Mouse (Mus musculus): ENCODE measurements at regions not wholly inside any gene's neighbourhood (a gene's known extent, or its start where the extent isn't known, plus 50 kb on each side); places are given as distances from the start of the nearest gene placed in this dataset.

DNA sequence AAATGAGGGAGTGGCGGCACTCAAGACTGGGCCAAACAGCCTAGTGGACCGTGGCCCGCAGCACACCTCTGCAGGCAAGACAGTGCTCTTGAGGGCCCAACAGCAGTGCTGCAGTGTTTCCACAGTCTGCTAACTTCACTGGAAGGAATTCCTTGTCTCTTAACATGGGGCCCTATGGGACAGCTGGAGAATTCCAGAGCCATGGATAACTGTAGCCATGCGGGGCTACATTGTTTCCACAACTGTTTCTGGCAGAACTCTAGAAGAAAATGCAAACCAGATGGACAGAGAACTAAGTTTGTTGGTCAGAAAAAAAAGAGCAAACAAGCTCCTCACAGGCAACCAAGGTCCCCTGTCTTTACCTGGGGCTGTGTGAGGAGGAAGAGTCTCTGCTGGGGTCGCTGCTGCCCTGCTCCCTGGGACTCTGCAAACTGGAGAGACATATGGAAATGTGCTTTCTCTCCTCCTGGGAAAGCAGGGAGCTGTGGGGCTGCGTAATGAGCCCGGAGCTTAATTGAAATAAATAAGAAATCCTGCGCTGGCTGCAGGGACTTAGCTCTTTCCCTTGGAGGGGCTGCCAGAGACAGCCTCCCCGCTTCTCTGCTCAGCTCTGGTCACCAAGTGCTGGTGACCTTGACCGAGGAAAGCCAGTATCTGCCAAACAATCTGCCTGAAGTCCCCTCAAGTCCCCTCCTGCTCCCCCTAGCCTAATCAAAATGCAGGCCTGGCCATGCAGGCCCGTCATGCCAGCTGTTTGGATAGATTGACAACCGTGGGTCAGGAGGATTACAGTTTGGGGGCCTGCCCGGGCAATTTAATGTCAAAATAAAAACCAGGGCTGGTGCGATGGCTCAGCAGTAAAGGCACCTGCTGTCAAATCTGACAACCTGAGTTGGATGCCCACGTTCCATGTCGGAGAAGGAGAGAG is 167.0 kb downstream of the Rybp start:
- ChIA-PET POLR2A (interaction anchor here in 1 of 4 experiments (0.6 kb wide), 1 partner anchor 307 kb away, joined by 8 read pairs; no protein-coding TSS in a partner anchor), CTCF (interaction anchor here in 1 of 4 experiments (0.9 kb wide), 1 partner anchor 12 kb away, joined by 3 read pairs; no protein-coding TSS in a partner anchor)

- CTCF ChIA-PET, result interaction anchor here in 1 of 4 experiments (0.6 kb wide), 1 partner anchor 250 kb away, joined by 8 read pairs; no protein-coding TSS in a partner anchor
- POLR2A ChIA-PET, result interaction anchor here in 1 of 4 experiments (0.7 kb wide), 1 partner anchor 385 kb away, joined by 3 read pairs; no protein-coding TSS in a partner anchor
Measured at GRCm38 (mm10) chr6:100117084-100117483, 170.2 kb downstream of the Rybp start.

DNA sequence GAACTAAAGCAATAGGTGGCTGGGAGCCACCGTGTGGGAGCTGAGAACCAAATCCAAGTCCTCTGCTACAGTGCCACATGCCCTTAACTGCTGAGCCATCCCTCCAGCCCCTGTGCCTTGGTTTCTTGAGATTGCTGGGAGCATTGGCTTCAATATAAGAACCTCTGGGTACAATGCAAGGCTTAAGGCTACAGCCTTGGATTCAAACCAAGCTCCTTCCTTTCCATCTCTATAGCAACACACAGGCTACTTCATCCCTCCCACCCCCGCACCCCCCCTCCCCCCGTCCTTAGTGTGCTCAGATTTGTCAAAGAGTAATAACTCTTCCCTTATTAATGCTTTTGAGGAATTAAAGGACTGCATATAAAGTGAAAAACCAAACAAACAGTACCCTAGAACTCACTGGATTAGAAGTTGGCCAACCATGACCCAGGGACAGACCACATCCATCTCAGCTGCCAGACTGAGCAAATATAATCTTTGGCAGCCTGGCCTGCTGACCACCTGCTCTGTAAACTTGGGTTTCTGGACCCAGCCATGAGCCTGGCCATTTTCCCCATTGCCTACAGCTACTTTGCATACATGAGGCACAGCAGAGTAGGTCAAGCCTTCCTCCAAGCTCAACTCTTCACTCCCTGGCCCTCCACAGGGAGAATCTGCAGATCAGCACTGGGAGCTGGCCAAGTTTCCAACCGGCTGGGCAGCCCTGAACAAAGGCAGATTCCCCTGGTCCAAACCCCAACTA is 173.7 kb downstream of the Rybp start:
- POLR2A ChIA-PET, result interaction anchor here in 1 of 4 experiments (0.6 kb wide), 1 partner anchor 296 kb away, joined by 7 read pairs; no protein-coding TSS in a partner anchor
- CTCF ChIA-PET, result interaction anchor here in 1 of 4 experiments (0.7 kb wide), 1 partner anchor 170 kb away, joined by 4 read pairs; no protein-coding TSS in a partner anchor

DNA sequence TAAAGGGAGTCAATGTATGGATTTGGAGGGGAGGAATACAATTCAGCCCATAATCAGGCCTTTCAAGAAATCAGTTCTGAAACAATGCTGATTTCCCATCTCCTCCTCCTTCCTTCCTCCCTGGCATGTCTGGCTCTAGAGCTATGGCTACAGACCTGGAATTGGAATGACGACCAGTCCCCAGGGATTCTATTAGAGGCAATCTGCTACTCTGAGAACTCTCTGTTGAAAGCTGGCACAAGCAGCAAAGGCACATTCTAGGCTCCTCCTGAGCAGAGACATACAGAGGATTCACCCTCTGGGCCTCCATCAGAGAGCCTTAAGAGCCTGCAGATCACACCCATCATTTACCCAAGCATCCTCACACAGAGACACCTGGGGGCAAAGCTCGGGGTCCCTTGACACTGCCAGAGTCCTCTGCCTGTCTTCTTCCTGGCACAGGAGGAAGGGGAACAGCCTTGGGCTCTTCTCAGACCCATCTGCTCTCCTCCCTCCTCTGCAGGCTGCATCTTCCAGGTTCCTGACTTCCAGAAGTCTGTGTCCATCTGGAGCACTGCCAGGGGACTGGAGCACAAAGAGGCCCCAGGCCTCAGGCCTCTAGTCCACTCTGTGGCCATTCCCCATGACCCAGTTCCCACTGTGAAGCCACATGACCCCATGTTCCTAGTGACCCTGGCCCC is 176.2 kb downstream of the Rybp start:
- POLR2A ChIA-PET, result no interaction called here
- CTCF ChIA-PET, result no interaction called here

DNA sequence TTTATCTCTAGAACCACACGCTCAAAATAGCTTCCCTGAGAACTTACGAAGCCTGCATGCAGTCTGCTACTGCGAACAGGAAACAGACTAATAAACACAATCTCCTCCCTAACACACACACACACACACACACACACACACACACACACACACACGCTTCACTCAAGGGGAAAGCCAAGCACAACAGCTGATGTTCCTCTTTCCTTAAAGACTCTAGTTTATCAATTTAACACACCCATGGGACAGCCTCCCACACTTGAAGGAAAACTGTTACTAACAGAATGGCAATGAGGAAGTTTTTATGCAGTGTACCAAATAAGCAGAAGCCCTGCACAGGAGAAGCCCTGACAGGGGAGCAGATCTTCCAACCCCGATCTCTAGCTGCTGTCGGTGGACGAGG is 177.3 kb downstream of the Rybp start:
- ChIA-PET CTCF (interaction anchor here in 1 of 4 experiments (0.6 kb wide), 1 partner anchor 11 kb away, joined by 3 read pairs; no protein-coding TSS in a partner anchor), POLR2A (interaction anchor here in 1 of 4 experiments (0.6 kb wide), 1 partner anchor 9 kb away, joined by 3 read pairs; no protein-coding TSS in a partner anchor)

GRCm38 (mm10) chr6:100109351-100109750 is 177.9 kb downstream of the Rybp start:
- CTCF ChIA-PET, result interaction anchor here in 1 of 4 experiments (0.6 kb wide), 1 partner anchor 274 kb away, joined by 3 read pairs; no protein-coding TSS in a partner anchor

DNA sequence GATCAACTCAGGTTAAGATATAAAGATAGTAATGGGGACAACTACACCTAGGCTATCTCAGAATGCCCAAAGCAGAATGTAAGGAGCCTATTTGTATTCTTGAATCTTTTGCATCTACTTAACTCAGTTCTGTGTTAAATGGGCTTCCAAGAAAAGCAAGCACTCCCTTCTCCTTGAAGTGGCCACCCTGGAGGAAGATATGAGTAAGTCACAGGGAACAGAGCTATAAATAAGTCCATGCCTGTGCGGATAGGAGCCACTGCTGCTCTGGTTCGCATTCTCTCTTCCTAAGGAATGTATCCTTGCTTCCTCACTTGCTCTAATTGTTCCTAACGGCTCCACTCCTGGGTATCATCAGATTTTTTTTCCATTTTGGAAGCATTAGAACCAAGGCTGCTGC is 179.8 kb downstream of the Rybp start:
- CTCF ChIA-PET, result interaction anchor here in 1 of 4 experiments (1.0 kb wide), 1 partner anchor 13 kb away, joined by 3 read pairs; no protein-coding TSS in a partner anchor
- POLR2A ChIA-PET, result interaction anchor here in 1 of 4 experiments (1.1 kb wide), 1 partner anchor 108 kb away, joined by 4 read pairs; no protein-coding TSS in a partner anchor

More at GRCm38 (mm10) chr6:100109351-100109750, 177.9 kb downstream of the Rybp start:
- POLR2A ChIA-PET, result interaction anchor here in 2 of 4 experiments (0.6 kb wide), 2 partner anchors 10 to 15 kb away, joined by 3 to 4 read pairs; no protein-coding TSS in a partner anchor

GRCm38 (mm10) chr6:100107066-100107465 is 180.2 kb downstream of the Rybp start:
- ChIA-PET POLR2A (no interaction called here), CTCF (interaction anchor here in 1 of 4 experiments (0.6 kb wide), 1 partner anchor 136 kb away, joined by 4 read pairs; no protein-coding TSS in a partner anchor)

- ChIA-PET POLR2A (interaction anchor here in 1 of 4 experiments (0.6 kb wide), 1 partner anchor 936 kb away, joined by 3 read pairs; no protein-coding TSS in a partner anchor), CTCF (interaction anchor here in 1 of 4 experiments (0.7 kb wide), 1 partner anchor 45 kb away, joined by 9 read pairs; no protein-coding TSS in a partner anchor)
Measured at GRCm38 (mm10) chr6:100100565-100101133, 186.6 kb downstream of the Rybp start.

GRCm38 (mm10) chr6:100096393-100097125 is 190.7 kb downstream of the Rybp start:
- POLR2A ChIA-PET, result no interaction called here
- CTCF ChIA-PET, result interaction anchor here in 1 of 4 experiments (0.5 kb wide), 1 partner anchor 146 kb away, joined by 3 read pairs; no protein-coding TSS in a partner anchor

GRCm38 (mm10) chr6:100094653-100095217 is 192.6 kb downstream of the Rybp start:
- ChIA-PET CTCF (no interaction called here), POLR2A (no interaction called here)

DNA sequence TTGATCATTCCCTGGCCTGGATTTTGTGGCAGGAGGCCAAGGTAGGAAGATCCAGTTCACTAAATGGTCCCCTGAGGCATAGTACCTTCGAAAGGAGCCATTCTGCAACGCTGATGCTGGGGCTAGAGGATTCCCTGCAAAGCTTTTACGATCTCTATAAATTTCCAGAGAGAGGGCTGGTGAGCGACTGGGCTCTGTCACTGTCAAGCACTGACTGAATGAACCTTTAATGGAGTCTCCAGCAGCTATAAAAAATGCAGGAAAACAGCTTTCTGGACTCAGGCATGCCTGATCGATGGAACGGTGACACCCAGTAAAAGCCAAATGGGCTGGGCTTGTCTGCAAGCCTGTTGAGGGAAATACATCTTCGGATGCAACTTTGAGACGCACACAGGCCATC is 194.4 kb downstream of the Rybp start:
- ChIA-PET CTCF (no interaction called here), POLR2A (interaction anchor here in 1 of 4 experiments (0.5 kb wide), 1 partner anchor 267 kb away, joined by 5 read pairs; no protein-coding TSS in a partner anchor)

DNA sequence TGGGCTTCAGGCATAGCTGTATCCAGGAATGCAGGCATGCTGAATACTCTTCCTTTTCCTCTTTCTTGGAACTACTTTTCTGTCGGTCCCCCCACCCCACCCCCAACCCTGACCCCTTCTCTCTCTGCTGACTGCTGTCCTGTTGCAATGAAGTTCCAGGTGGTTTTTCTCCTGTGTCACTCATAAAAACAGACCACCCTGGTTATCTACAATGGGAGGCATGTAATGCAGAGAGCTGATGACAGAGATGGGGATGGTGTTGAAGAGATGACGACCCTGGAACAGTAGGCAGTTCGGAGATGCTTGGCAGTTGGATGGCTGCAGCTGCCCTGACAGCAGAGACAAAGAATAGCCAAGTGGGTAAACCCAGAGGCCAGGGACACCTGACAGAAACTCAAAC is 195.5 kb downstream of the Rybp start:
- POLR2A ChIA-PET, result no interaction called here

GRCm38 (mm10) chr6:100088576-100088975 is 198.7 kb downstream of the Rybp start:
- CTCF ChIA-PET, result no interaction called here

More for the DNA sequence above, 195.5 kb downstream of the Rybp start:
- CTCF ChIA-PET, result no interaction called here

DNA sequence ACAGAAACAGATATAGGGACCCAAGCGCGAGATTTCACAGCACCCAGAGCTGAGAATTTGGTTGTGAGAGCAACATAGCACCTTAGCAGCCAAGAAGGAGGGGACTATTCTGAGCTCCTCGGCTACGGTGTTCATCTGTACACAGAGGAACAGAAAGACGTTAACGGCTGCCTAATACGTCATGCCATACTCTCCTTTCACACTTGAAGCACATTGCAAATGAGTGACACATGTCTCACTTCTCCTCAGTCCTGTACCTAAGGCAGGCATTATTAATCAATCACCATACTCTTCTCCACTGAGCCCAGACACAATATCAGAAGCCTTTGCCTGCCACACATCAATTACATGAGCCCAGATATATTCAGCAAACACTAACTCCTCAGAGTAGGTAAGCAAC is 200.5 kb downstream of the Rybp start:
- ChIA-PET CTCF (no interaction called here), POLR2A (interaction anchor here in 1 of 4 experiments (0.8 kb wide), 1 partner anchor 14 kb away, joined by 3 read pairs; no protein-coding TSS in a partner anchor)

More at GRCm38 (mm10) chr6:100088576-100088975, 198.7 kb downstream of the Rybp start:
- POLR2A ChIA-PET, result interaction anchor here in 2 of 4 experiments (0.6 to 0.9 kb wide), 3 partner anchors 9 to 443 kb away, joined by 3 to 4 read pairs (median 4); no protein-coding TSS in a partner anchor

DNA sequence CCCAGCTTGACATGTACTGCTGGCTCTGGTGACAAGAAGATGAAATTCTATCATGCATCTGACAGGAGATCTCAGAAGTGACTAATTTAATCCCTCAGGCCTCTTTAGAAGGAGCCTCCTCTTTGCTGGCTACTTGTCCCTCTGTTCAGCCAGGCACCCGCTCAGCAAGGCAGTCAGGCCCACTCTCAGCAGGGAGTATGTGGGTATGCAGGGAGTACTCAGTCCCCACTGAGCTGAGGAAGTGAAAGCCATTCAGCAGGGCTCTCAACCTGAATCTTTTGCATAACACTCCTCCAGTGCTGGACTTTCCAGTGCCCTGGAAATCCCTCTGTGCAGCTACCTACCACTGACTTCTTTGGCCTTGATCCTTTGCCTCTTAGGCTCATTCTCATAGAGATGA is 201.3 kb downstream of the Rybp start:
- ChIA-PET POLR2A (no interaction called here), CTCF (interaction anchor here in 3 of 4 experiments (0.5 to 0.6 kb wide), 3 partner anchors 48 to 234 kb away, joined by 3 to 6 read pairs (median 3); no protein-coding TSS in a partner anchor)

All from embryonic stem cell, embryonic (primary cell).